Mouse (Mus musculus) liver, embryonic 14.5 days (tissue): ENCODE results near the gene Smyd3. TPM values are rescaled to one million over a fixed set of nuclear protein-coding genes. Genes with fewer than 3 reads are reported as not detected.

Experiments used
- ATAC-seq: fragments of 200-750 bp; cut with Nextera tagmentation; 2 replicates; pipeline ENCODE4 v1.8.0; 2017; ENCODE audit warnings: moderate number of reproducible peaks, mild to moderate bottlenecking, moderate library complexity; ENCODE audit not compliant: insufficient read depth
- DNase-seq, 3 experiments: peaks; one replicate each; pipeline ENCODE4 v3.0.0-alpha.2; 2012 to 2013; ENCODE audit warnings: low read depth in 3 of 3, low spot score in 3 of 3
- H3K27ac ChIP-seq: fragments of 300-500 bp; sonication (generic); 2 replicates; pipeline ENCODE4 v1.5.1; 2014; ENCODE audit warnings: moderate library complexity, mild to moderate bottlenecking, control low read depth, inconsistent platforms
- H3K27me3 ChIP-seq: fragments of 300-500 bp; sonication (generic); 2 replicates; pipeline ENCODE4 v1.6.1; 2014; ENCODE audit warnings: mild to moderate bottlenecking, low read length, moderate library complexity; ENCODE audit not compliant: control insufficient read depth, insufficient read depth
- H3K36me3 ChIP-seq: fragments of 300-500 bp; sonication (generic); replicated peaks from 2 replicates; pipeline ENCODE4 v1.6.1; 2014; ENCODE audit warnings: low read depth; ENCODE audit not compliant: control insufficient read depth, insufficient read depth
- H3K4me1 ChIP-seq, 2 experiments: fragments of 200-500 bp in 1 of 2; fragments of 300-500 bp in 1 of 2; sonication (generic) in 1 of 2; replicated peaks; 2 replicates each; pipeline ENCODE4 v1.6.1; 2012 to 2014; ENCODE audit warnings: antibody characterized with exemption in 1 of 2, inconsistent platforms in 1 of 2, low read length in 1 of 2; ENCODE audit not compliant: control insufficient read depth in 2 of 2, insufficient read depth in 2 of 2
- H3K4me2 ChIP-seq: fragments of 300-500 bp; sonication (generic); 2 replicates; pipeline ENCODE4 v1.6.1; 2014; ENCODE audit warnings: low read depth, mild to moderate bottlenecking, control low read depth, moderate library complexity
- H3K4me3 ChIP-seq, 2 experiments: fragments of 200-500 bp in 1 of 2; fragments of 300-500 bp in 1 of 2; sonication (generic) in 1 of 2; 2 replicates each; pipeline ENCODE4 v1.5.1; 2012 to 2014; ENCODE audit warnings: low read depth in 2 of 2, low read length in 2 of 2, mild to moderate bottlenecking in 2 of 2, control low read depth in 1 of 2, inconsistent platforms in 1 of 2, moderate library complexity in 1 of 2; ENCODE audit not compliant: insufficient read depth in 1 of 2
- H3K9ac ChIP-seq: fragments of 300-500 bp; sonication (generic); replicated peaks from 2 replicates; pipeline ENCODE4 v1.6.1; 2014; ENCODE audit warnings: mild to moderate bottlenecking, control low read depth, moderate library complexity
- H3K9me3 ChIP-seq: fragments of 300-500 bp; sonication (generic); 2 replicates; pipeline ENCODE4 v1.6.1; 2016; ENCODE audit warnings: low read length, mixed read lengths; ENCODE audit not compliant: control insufficient read depth
- CTCF ChIP-seq: IDR thresholded peaks from 2 replicates; pipeline ENCODE4 v1.5.1; 2016; ENCODE audit warnings: antibody characterized with exemption, low read depth, control low read depth
- EP300 ChIP-seq: IDR thresholded peaks from 2 replicates; pipeline ENCODE4 v1.6.1; 2016; ENCODE audit warnings: antibody characterized with exemption, low read depth
- WGBS: fragments of 180-500 bp; shearing (Covaris S2); extraction: QIAGEN DNeasy Blood & Tissue Kit; methylation state at CpG from one replicate; pipeline ENCODE4 v1.1.7; 2014; ENCODE audit not compliant: insufficient replicate concordance; 5-methylcytosine and 5-hydroxymethylcytosine counted together
- polyA plus RNA-seq, 2 experiments: library from polyadenylated mRNA; depleted of rRNA in 1 of 2; stranded (reverse) in 1 of 2; unstranded in 1 of 2; fragments of >200 nt; fragmentation: Nextera tagmentation in 1 of 2; extraction: Ambion mirVana in 1 of 2; gene quantifications; 2 replicates each; pipeline versions ENCODE4 v1.2.1 to v1.2.3; 2012 to 2014

Gene Smyd3
- polyA plus RNA-seq, 2 experiments: 2.6 to 6.6 TPM

GRCm38 (mm10) chr1:179059286-179060112 is 458.3 kb downstream of the Smyd3 start:
- Histone ChIP-seq H3K36me3 (no peaks in the 10 kb centered on the region), H3K9ac (no peak overlapping the region), H3K4me1 (peaks cover 12 to 36% of the 10 kb centered on the region in 2 experiments), H3K4me2 (no peak overlapping the region), H3K9me3 (no peaks in the 10 kb centered on the region), H3K27ac (no peak overlapping the region), H3K27me3 (no peaks in the 10 kb centered on the region), H3K4me3 (no peak overlapping the region)
- TF ChIP-seq CTCF: no peak
- TF ChIP-seq EP300: no peak
- 69% methylated on average over 15 of the region's 15 CpGs for WGBS
- ATAC-seq (no peak), DNase-seq (no peak)

GRCm38 (mm10) chr1:179058675-179059074 is 459.2 kb downstream of the Smyd3 start:
- ATAC-seq: no peak
- H3K9ac ChIP-seq: no peak overlapping the region
- TF ChIP-seq EP300: no peak
- TF ChIP-seq CTCF: no peak
- no peaks in the 10 kb centered on the region for H3K36me3 ChIP-seq
- H3K9me3 ChIP-seq: no peaks in the 10 kb centered on the region
- 60% methylated on average over 4 of the region's 4 CpGs for WGBS
- H3K4me2 ChIP-seq: no peak overlapping the region
- H3K27ac ChIP-seq: no peak overlapping the region
- no peak for DNase-seq
- no peaks in the 10 kb centered on the region for H3K27me3 ChIP-seq
- H3K4me3 ChIP-seq: no peak overlapping the region
- H3K4me1 ChIP-seq: peaks cover 12 to 39% of the 10 kb centered on the region in 2 experiments

GRCm38 (mm10) chr1:179055760-179056159 is 462.1 kb downstream of the Smyd3 start:
- peak; percentile 42 to 53 (median 44) for DNase-seq
- peak overlapping the region; percentile 15; the same call in 1 of the 2 replicates for H3K4me2 ChIP-seq
- no peaks in the 10 kb centered on the region for H3K27me3 ChIP-seq
- no peaks in the 10 kb centered on the region for H3K36me3 ChIP-seq
- H3K27ac ChIP-seq: 0 out of 2 replicates have a peak overlapping the region, but pooled peaks have one; percentile 25
- H3K9me3 ChIP-seq: no peaks in the 10 kb centered on the region
- H3K9ac ChIP-seq: no peak overlapping the region
- WGBS: 7% methylated on average over 3 of the region's 3 CpGs
- TF ChIP-seq EP300: peak; percentile 63
- no peak for TF ChIP-seq CTCF
- no peak overlapping the region for H3K4me3 ChIP-seq
- peaks cover 9 to 24% of the 10 kb centered on the region in 2 experiments for H3K4me1 ChIP-seq
- peak; percentile 79 for ATAC-seq

- no peak overlapping the region for H3K27ac ChIP-seq
- 60% methylated on average over 7 of the region's 7 CpGs for WGBS
Measured at GRCm38 (mm10) chr1:179054385-179055116, 463.3 kb downstream of the Smyd3 start.

More at GRCm38 (mm10) chr1:179054385-179055116, 463.3 kb downstream of the Smyd3 start:
- H3K9me3 ChIP-seq: no peaks in the 10 kb centered on the region
- no peak overlapping the region for H3K4me2 ChIP-seq
- ATAC-seq: peak; percentile 65; the same call in 1 of the 2 replicates
- peaks cover 5 to 17% of the 10 kb centered on the region in 2 experiments; a peak in 3 of 4 replicates for H3K4me1 ChIP-seq
- no peak overlapping the region for H3K4me3 ChIP-seq
- no peaks in the 10 kb centered on the region for H3K36me3 ChIP-seq
- no peak overlapping the region for H3K9ac ChIP-seq
- no peak for TF ChIP-seq EP300
- no peak for TF ChIP-seq CTCF
- DNase-seq: no peak
- H3K27me3 ChIP-seq: no peaks in the 10 kb centered on the region
